Mouse (Mus musculus) cerebellum, postnatal 4 days (tissue): Measurements from ENCODE around the gene Mrpl43.
A peak's percentile ranks its signal among the peaks of the same experiment; 100 is the strongest.

ENCODE experiments used
- DNase-seq, 2 experiments: peaks; one replicate each; pipeline ENCODE4 v3.0.0; 2022; ENCODE audit warnings: low spot score in 2 of 2, mixed read lengths in 1 of 2

Gene Mrpl43

GRCm38 (mm10) chr19:45029571-45029970 lies 23.3 kb upstream of the Mrpl43 start:
- DNase-seq: no peak

DNA sequence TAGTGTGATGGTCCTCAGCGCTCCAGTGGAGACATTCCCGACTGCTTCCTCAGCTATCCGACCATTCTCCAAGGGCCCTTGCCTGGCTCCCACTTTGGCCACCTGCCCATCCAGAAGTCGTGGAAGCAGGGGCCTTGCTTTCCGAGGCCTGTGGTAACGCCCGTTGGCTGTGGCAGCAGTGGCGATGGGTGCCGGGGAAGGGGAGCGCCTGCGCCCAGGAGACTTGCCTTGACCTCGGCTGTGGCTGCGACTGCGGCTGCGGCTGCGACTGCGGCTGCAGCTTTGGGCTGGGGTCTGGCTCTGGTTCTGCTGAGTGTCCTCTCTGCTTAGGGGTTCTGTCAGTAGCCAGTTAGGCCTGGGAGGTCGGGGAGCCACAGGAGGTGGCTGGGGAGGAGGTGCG lies 22.5 kb upstream of the Mrpl43 start:
- no peak for DNase-seq

DNA sequence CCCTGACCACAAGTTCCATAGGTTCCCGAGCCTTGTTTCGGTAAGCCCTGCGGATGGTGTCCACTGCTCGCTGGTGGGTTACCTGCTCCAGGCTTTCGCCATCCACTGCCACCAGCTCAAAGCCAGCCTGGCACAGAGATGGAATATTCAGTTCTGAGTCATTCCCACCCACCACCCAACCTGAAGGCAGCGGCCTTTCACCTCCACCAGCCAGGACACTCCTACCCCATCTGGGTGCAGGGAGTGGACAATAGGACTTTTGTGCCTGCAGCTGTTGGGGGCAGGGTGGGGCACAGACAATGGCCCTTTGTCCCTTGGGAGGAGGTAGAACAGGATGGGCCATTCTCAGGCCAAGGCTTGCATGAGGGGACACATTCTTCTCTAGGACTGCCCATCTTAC lies 21.6 kb upstream of the Mrpl43 start:
- no peak for DNase-seq

GRCm38 (mm10) chr19:45026958-45027670 lies 20.9 kb upstream of the Mrpl43 start:
- no peak for DNase-seq

DNA sequence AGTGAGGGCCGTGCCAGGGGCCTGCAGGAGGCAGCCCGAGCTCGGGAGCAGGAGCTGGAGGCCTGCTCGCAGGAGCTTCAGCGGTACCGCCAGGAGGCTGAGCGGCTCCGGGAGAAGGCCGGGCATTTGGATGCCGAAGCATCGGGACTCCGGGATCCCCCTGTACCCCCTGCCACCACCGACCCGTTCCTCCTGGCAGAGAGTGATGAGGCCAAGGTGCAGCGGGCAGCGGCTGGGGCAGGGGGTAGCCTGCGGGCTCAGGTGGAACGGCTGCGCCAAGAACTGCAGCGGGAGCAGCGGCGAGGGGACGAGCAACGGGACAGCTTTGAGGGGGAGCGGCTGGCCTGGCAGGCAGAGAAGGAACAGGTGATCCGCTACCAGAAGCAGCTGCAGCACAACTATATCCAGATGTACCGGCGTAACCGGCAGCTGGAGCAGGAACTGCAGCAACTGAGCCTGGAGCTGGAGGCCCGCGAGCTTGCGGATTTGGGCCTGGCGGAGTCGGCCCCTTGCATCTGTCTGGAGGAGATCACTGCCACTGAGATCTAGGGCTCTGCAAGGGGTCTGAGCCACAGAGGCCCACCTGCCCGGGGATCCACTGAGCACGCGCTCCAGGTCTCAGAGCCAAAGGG lies 19.8 kb upstream of the Mrpl43 start:
- no peak for DNase-seq

DNA sequence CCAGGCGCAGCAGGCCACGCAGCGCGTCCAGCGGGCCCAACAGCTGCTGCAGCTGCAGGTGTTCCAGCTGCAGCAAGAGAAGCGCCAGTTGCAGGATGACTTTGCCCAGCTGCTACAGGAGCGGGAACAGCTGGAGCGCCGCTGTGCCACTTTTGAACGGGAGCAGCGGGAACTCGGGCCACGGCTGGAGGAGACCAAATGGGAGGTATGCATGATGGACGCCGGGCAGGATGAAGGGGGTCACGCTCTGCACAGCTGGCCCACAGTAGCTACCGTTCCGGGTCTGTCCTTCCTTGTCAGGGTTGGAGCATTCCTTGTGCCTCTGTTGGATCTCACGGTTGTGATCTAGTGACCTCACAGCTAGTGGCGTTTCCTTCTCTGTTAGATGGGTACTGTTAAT lies 18.5 kb upstream of the Mrpl43 start:
- no peak for DNase-seq

DNA sequence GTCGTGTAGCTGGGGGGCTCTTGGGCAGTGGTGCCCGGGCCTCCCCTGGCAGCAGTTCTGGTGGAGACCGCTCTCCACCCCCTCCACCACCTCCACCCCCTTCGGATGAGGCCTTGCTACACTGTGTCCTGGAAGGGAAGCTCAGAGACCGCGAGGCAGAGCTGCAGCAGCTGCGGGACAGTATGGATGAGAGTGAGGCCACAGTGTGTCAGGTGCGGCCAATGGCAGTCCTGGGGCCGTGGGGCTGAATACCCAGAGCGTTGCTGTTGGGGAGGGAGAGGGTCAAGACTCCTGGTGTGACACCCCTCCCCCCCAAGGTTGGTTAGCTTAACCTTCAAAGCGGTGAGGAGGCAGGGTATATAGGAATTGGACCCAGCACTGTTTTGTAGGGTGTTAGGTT lies 17.8 kb upstream of the Mrpl43 start:
- no peak for DNase-seq

DNA sequence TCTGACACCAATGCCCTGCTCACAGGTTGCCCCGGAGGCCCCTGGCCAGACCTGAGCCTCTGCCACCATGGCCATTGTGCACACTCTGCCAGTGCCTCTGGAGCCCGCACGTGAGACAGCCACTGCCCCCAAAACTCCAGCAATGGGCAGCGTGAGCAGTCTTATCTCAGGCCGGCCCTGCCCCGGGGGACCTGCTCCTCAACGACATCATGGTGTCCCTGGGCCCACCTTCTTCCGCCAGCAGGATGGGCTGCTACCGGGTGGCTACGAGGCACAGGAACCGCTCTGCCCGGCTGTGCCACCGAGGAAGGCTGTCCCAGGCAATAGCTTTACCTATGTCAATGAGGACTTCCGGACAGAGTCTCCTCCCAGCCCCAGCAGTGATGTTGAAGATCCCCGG lies 15.1 kb upstream of the Mrpl43 start:
- DNase-seq: no peak

GRCm38 (mm10) chr19:45020348-45020747 lies 14.1 kb upstream of the Mrpl43 start:
- no peak for DNase-seq

DNA sequence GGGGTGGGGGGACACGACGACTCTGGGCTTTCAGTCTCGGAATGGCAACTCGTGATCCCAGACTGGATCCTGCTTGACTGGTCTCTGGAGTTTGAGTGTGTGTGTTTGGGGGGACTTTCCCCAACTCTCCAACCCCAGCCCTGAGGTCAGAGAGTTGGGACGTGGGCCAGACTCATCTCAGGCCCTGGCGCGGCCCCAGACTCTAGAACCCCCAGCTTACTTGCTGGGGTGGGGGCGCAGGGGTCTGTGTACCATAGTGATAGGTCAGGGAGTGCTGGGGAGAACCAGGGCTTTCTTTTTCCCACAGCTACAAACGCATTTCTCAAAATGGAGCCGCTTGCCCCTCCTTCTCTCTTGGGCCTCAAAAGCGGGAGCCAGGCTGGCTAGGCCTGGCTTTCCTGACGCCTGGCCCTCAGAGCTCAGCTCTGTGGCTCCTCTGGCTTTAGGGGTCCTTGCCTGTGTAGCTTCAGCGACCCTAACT lies 12.1 kb upstream of the Mrpl43 start:
- DNase-seq: no peak

- DNase-seq: peak; percentile 76 to 89
Measured at GRCm38 (mm10) chr19:45017909-45018308, 11.7 kb upstream of the Mrpl43 start.

GRCm38 (mm10) chr19:45017216-45017771 lies 11.1 kb upstream of the Mrpl43 start:
- DNase-seq: peak; percentile 63 to 87

DNA sequence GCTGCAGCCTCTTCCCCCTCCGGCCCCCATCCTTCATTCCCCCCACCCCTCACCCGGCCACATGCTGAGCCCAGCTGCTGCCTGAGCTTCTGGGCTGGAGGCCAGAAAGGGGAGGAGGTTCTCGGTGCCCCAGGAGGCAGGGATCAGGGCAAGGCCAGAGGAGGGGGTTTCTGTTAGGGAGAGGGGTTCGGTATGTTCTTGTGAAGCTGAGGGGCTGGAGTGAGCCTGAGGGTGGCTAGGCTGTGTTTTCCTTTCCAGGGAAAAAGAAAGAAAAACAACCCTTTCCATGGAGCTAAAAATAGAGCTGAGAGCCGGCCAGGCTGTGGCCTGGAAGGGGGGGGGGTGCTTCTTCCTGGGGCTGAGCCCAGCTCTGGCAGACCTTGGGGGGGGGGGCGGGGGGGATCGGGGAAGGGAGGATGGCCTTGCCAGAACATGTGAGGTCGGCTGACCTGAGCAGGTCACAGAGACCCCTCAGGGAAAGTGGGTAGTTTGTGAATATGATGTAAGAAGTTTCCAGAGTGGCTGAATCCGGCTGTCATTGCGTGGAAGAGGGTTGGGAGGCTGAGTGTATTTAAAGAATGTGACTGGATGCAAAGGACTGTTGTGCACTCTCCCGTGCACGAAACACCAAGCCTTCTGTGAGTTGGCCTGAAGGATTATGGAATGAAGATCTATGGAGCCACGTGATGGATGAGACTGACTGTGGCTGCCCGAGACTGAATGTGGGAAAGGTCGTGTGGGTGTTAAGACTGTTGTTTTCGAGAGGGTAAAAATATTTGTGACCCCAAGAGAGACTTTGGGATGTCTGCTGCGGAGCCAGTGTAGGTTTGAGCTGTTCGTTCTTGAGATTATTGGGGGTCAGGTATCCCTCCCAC lies 10.3 kb upstream of the Mrpl43 start:
- DNase-seq: peak in 1 of 2 experiments; percentile 86

- DNase-seq: no peak
Measured at GRCm38 (mm10) chr19:45015518-45016281, 9.5 kb upstream of the Mrpl43 start.

DNA sequence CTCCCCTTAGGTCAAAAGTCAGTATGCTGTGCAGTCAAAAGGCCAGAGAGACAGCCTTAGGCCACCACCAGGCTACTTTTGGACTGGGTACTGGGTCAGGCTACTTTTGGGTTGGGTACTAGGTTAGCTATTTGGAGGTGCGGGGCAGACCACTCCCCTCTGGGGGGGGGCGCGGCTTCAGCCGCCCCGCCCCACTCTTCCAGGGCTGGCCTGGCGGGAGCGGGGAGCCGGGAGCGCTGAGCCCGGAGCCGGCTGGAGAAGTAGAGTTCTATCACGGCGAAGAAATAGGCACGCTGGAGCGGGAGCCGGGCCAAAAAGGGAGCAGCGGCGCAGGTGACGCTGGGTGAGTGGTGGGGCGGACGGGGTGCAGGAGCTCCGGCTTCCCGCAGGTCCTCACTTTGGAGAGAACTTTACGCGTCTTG lies 8.8 kb upstream of the Mrpl43 start:
- DNase-seq: no peak

DNA sequence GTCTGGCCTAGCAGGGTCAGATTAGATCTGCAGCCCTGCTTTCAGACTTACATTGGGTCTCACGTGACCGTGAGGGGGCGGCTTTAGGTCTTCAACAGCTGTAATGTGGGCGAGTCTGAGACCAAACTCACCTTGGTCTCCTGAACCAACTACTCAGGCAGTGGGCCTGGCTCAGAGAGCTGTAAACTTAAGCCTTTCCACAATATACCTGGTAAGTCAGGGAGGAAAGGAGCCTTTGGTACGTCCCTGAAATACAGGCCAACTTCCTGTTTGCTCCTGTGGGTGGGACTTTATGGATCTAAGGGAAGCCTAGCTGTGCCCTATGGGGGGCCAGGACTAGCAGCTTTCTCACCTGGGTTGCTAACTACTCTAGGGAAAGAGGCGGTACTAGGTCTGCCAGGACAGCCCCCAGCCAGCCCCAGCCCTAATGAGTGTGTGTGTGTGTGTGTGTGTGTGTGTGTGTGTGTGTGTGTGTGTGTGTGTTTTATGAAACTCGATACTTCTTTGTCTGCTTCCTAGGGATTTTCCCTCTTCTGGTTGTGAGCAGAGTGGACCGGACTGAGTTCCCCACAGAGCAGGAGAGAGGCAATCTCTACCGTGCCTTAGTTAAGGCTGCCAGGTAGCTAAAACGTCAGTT lies 8.2 kb upstream of the Mrpl43 start, which contains the start of gene Lzts2:
Lzts2 (plus strand) TSS at position 80 of the 637 bp plus-strand sequence.
- no peak for DNase-seq

GRCm38 (mm10) chr19:45013581-45014225 lies 7.5 kb upstream of the Mrpl43 start:
- DNase-seq: no peak

DNA sequence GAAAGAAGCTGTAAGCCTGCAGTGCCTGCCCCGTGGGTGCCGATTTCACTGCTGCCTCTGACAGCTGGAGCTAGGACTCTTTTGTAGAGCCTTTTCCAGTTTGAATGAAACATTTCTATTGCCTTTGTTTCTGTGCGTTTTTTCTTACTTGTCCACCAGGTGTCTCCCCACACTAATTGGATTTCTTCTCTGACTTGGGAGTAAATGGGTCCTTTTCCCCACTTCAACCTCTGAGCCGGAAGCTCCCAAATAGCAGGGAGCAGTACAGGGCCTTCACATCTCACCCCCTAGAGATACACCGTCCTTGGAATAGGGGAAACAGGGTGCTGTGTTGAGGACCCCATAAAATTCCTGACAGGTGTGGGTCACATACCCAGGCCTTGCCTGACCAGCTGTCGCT lies 6.4 kb upstream of the Mrpl43 start:
- no peak for DNase-seq

DNA sequence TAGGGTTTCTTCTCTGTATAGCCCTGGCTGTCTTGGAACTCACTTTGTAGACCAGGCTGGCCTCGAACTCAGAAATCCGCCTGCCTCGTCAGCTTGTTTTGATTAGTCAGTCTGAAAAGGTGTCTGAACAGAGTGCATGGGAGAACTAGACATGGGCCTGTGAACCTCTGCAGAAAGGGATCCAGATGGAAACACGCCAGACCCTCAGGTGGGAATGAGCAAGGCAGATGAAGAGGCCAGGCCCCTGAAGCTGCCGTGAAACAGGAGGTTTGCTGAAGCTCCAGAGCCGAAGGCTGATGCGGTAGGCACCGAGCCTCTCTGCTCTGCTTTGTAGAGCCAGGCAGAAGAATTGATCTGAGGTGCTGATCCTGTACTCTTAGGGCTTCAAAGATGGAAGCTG lies 6.0 kb upstream of the Mrpl43 start:
- DNase-seq: no peak

- no peak for DNase-seq
Measured at GRCm38 (mm10) chr19:45010646-45011045, 4.4 kb upstream of the Mrpl43 start.
